In the genomic region with DNA sequence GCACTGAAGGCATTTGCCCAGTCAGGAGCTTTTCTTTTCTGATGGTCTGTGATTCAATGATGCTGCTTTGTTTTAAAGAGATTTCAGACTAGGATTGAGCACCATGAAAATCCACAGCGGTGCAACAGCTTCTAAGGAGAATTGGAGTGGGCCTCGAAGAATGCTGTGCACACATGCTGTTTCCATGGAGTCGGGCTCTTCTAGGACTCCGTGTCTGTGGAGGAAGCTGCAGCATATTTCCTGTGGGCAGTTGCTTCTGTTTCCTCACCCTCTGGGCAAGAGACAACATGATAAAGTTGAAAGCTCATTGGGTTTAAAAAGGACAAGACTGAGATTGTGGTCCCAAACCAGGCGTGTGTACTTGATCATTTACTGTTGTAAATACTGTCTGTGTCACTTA, we compare ENCODE assay signal across 24 mouse cellular contexts.
DNase-seq lines count a peak whose midpoint lies in the region; ATAC-seq and TF ChIP-seq lines count a peak whose summit lies in the region.
"Had no signal": no experiment of that assay in that cellular context is flagged by ENCODE, and none has a peak within 500 bp of the region (broad histone marks: within the 10 kb centered on the region; RNA-seq: fewer than 3 reads in every experiment).

No protein-coding gene starts in this region.

- no peaks in the 10 kb centered on the region for H3K27me3 ChIP-seq in midbrain, postnatal 0 days (ENCODE audit: insufficient read depth, low read length)
- no peaks in the 10 kb centered on the region for H3K27me3 ChIP-seq in midbrain, embryonic 16.5 days (ENCODE audit: control insufficient read depth, insufficient read depth, low read depth, low read length)
- H3K27me3 ChIP-seq: embryonic facial prominence, embryonic 12.5 days; embryonic facial prominence, embryonic 15.5 days; hindbrain, embryonic 12.5 days; hindbrain, embryonic 15.5 days had no signal

- TF ChIP-seq CTCF in midbrain, postnatal 0 days (IDR thresholded peaks at IDR 0.05) = no peak

- WGBS in midbrain, postnatal 0 days = 57% methylated on average over 5 of the region's 5 CpGs
- WGBS in midbrain, embryonic 16.5 days = 80% methylated on average over 5 of the region's 5 CpGs

- no peak overlapping the region for H3K27ac ChIP-seq in midbrain, postnatal 0 days (ENCODE audit: low read depth, low read length)
- no peak overlapping the region for H3K27ac ChIP-seq in midbrain, embryonic 16.5 days (ENCODE audit: low read length)
- H3K27ac ChIP-seq: embryonic facial prominence, embryonic 12.5 days; embryonic facial prominence, embryonic 15.5 days; hindbrain, embryonic 12.5 days; hindbrain, embryonic 15.5 days had no signal

- H3K9me3 ChIP-seq in midbrain, postnatal 0 days (ENCODE audit: low read length) = no peaks in the 10 kb centered on the region
- no peaks in the 10 kb centered on the region for H3K9me3 ChIP-seq in midbrain, embryonic 16.5 days (replicated peaks; ENCODE audit: control insufficient read depth, low read length, poor library complexity, severe bottlenecking)
- H3K9me3 ChIP-seq: embryonic facial prominence, embryonic 12.5 days; embryonic facial prominence, embryonic 15.5 days; hindbrain, embryonic 12.5 days; hindbrain, embryonic 15.5 days had no signal

- no peak overlapping the region for H3K9ac ChIP-seq in midbrain, postnatal 0 days (replicated peaks; ENCODE audit: low read length, poor library complexity, severe bottlenecking)
- no peak overlapping the region for H3K9ac ChIP-seq in midbrain, embryonic 16.5 days (ENCODE audit: low read depth, low read length)
- H3K9ac ChIP-seq: embryonic facial prominence, embryonic 12.5 days; embryonic facial prominence, embryonic 15.5 days; forebrain, postnatal 0 days; hindbrain, embryonic 12.5 days; hindbrain, embryonic 15.5 days had no signal

- peak; percentile 59; the same call in 1 of the 2 replicates for ATAC-seq in frontal cortex, adult (ENCODE audit: low TSS enrichment)
- no peak for ATAC-seq in midbrain, postnatal 0 days (ENCODE audit: low FRiP score)
- no peak for ATAC-seq in midbrain, embryonic 16.5 days
- ATAC-seq: activated CD4-positive, CD25-positive, alpha-beta regulatory T cell, adult 4 months; forebrain, embryonic 14.5 days; forebrain, postnatal 0 days had no signal

- no peak overlapping the region for H3K4me2 ChIP-seq in midbrain, postnatal 0 days (ENCODE audit: low read depth, low read length, poor library complexity, severe bottlenecking)
- no peak overlapping the region for H3K4me2 ChIP-seq in midbrain, embryonic 16.5 days (ENCODE audit: low read length)
- H3K4me2 ChIP-seq: embryonic facial prominence, embryonic 12.5 days; embryonic facial prominence, embryonic 15.5 days; heart, embryonic 11.5 days; hindbrain, embryonic 12.5 days; hindbrain, embryonic 15.5 days had no signal

- DNase-seq in frontal cortex, adult 2 months (ENCODE audit: extremely low spot score in 1 of 2, low spot score in 1 of 2) = no peak
- DNase-seq in layer of hippocampus, adult 9-11 months = peak; percentile 54
- DNase-seq in layer of hippocampus, adult 9-10 months (ENCODE audit: low spot score) = no peak
- peak; percentile 17 for DNase-seq in midbrain, postnatal 0 days (ENCODE audit: low spot score)
- peak; percentile 18 for DNase-seq in right cerebral cortex, postnatal 14 days
- no peak for DNase-seq in right cerebral cortex, postnatal 25 days
- DNase-seq: adrenal gland, adult 8-10 months; adrenal gland, postnatal 25 days; cerebellum, adult 18-20 months; cerebellum, adult 9-11 months; cerebellum, postnatal 25 days; forebrain, postnatal 0 days; gastrocnemius, postnatal 10 days; gastrocnemius, postnatal 36 days; heart, adult 11 months had no signal

- H3K36me3 ChIP-seq in midbrain, postnatal 0 days (ENCODE audit: insufficient read depth, low read length) = no peaks in the 10 kb centered on the region
- H3K36me3 ChIP-seq in midbrain, embryonic 16.5 days (ENCODE audit: control insufficient read depth, insufficient read depth, low read length) = no peaks in the 10 kb centered on the region
- H3K36me3 ChIP-seq: embryonic facial prominence, embryonic 12.5 days; embryonic facial prominence, embryonic 15.5 days; hindbrain, embryonic 12.5 days; hindbrain, embryonic 15.5 days had no signal

- H3K4me3 ChIP-seq in midbrain, postnatal 0 days (ENCODE audit: low read depth, low read length) = no peak overlapping the region
- no peak overlapping the region for H3K4me3 ChIP-seq in midbrain, embryonic 16.5 days (ENCODE audit: low read depth, low read length)
- H3K4me3 ChIP-seq: embryonic facial prominence, embryonic 12.5 days; embryonic facial prominence, embryonic 15.5 days; hindbrain, embryonic 12.5 days; hindbrain, embryonic 15.5 days had no signal

- H3K4me1 ChIP-seq in midbrain, postnatal 0 days (ENCODE audit: insufficient read depth, low read length) = no peaks in the 10 kb centered on the region
- H3K4me1 ChIP-seq in midbrain, embryonic 16.5 days (ENCODE audit: control insufficient read depth, insufficient read depth, low read length) = no peaks in the 10 kb centered on the region
- H3K4me1 ChIP-seq: embryonic facial prominence, embryonic 12.5 days; embryonic facial prominence, embryonic 15.5 days; hindbrain, embryonic 12.5 days; hindbrain, embryonic 15.5 days had no signal

Comparison
In these comparisons a context has a peak if more than half of its experiments do, and no peak if none do; other contexts are left out.
1. DNase-seq: peak in layer of hippocampus, adult 9-11 months (single experiment), midbrain, postnatal 0 days (single experiment) and right cerebral cortex, postnatal 14 days (single experiment); none in frontal cortex, adult 2 months (0 of 2), layer of hippocampus, adult 9-10 months (single experiment) and right cerebral cortex, postnatal 25 days (single experiment).